Mouse (Mus musculus) intestine, embryonic 14.5 days (tissue): ENCODE measurements at regions not wholly inside any gene's neighbourhood (a gene's known extent, or its start where the extent isn't known, plus 50 kb on each side); places are given as distances from the start of the nearest gene placed in this dataset.
A peak's percentile ranks its signal among the peaks of the same experiment; 100 is the strongest.

Experiments
- ATAC-seq: fragments of 200-750 bp; cut with Nextera tagmentation; replicated peaks from 2 replicates; pipeline ENCODE4 v1.8.0; 2017; ENCODE audit warnings: low read depth, moderate number of reproducible peaks, moderate TSS enrichment, moderate library complexity; ENCODE audit not compliant: low FRiP score, low TSS enrichment
- DNase-seq: peaks from one replicate; pipeline ENCODE4 v3.0.0-alpha.2; 2018; ENCODE audit warnings: low spot score
- H3K27ac ChIP-seq: fragments of 300-500 bp; sonication (generic); 2 replicates; pipeline ENCODE4 v1.5.1; 2014; ENCODE audit warnings: low read depth, mild to moderate bottlenecking, control low read depth
- H3K27me3 ChIP-seq: fragments of 300-500 bp; sonication (generic); replicated peaks from 2 replicates; pipeline ENCODE4 v1.6.1; 2014; ENCODE audit warnings: low read length, control low read depth; ENCODE audit not compliant: control insufficient read depth, insufficient read depth
- H3K36me3 ChIP-seq: fragments of 300-500 bp; sonication (generic); 2 replicates; pipeline ENCODE4 v1.6.1; 2014; ENCODE audit warnings: low read length, control low read depth; ENCODE audit not compliant: control insufficient read depth, insufficient read depth
- H3K4me1 ChIP-seq: fragments of 300-500 bp; sonication (generic); replicated peaks from 2 replicates; pipeline ENCODE4 v1.6.1; 2014; ENCODE audit warnings: low read length, control low read depth, mixed read lengths; ENCODE audit not compliant: control insufficient read depth, insufficient read depth
- H3K4me2 ChIP-seq: fragments of 300-500 bp; sonication (generic); 2 replicates; pipeline ENCODE4 v1.6.1; 2014; ENCODE audit warnings: low read length
- H3K4me3 ChIP-seq: fragments of 300-500 bp; sonication (generic); 2 replicates; pipeline ENCODE4 v1.5.1; 2014; ENCODE audit warnings: low read depth, low read length, control low read depth, mixed read lengths
- H3K9ac ChIP-seq: fragments of 300-500 bp; sonication (generic); 2 replicates; pipeline ENCODE4 v1.6.1; 2014; ENCODE audit warnings: mild to moderate bottlenecking, low read length
- H3K9me3 ChIP-seq: fragments of 300-500 bp; sonication (generic); 2 replicates; pipeline ENCODE4 v1.6.1; 2016; ENCODE audit warnings: low read length, control low read depth; ENCODE audit not compliant: control insufficient read depth
- WGBS: fragments of 180-500 bp; shearing (Covaris S2); extraction: QIAGEN DNeasy Blood & Tissue Kit; methylation state at CpG from one replicate; pipeline ENCODE4 v1.1.7; 2014; 5-methylcytosine and 5-hydroxymethylcytosine counted together

- Histone ChIP-seq H3K36me3 (no peaks in the 10 kb centered on the region), H3K27ac (no peak overlapping the region), H3K9me3 (no peaks in the 10 kb centered on the region), H3K9ac (no peak overlapping the region), H3K4me2 (no peak overlapping the region), H3K4me1 (no peaks in the 10 kb centered on the region), H3K27me3 (no peaks in the 10 kb centered on the region), H3K4me3 (no peak overlapping the region)
- WGBS = 80% methylated on average over 3 of the region's 3 CpGs
- no peak for ATAC-seq
- DNase-seq = peak; percentile 41
Observed at GRCm38 (mm10) chr3:41157428-41157827, 74.6 kb upstream of the Pgrmc2 start.

DNA sequence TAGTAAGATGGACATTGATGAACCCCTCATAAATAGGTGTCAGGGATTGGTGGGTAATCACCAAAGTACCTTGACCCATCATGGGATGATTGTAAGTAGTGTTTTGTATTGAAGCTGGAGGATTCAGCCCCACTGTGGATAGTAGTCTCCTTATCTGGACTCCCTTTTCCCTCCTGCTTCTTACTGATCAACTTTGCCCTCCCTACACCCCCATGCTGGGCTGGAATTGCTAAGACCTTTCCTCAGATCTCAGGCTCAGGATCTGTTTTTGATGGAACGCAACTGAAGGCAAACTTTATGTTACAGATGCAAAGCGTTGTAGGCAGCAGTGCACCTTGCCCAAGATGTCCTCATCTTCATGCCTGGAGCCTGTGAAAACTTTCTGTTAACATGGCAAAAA, 73.7 kb upstream of the Pgrmc2 start:
- no peaks in the 10 kb centered on the region for H3K9me3 ChIP-seq
- H3K4me1 ChIP-seq = no peaks in the 10 kb centered on the region
- H3K4me2 ChIP-seq = no peak overlapping the region
- H3K27me3 ChIP-seq = no peaks in the 10 kb centered on the region
- no peak overlapping the region for H3K9ac ChIP-seq
- no peak for ATAC-seq
- peak; percentile 28 for DNase-seq
- no peak overlapping the region for H3K4me3 ChIP-seq
- no peak overlapping the region for H3K27ac ChIP-seq
- WGBS = 91% methylated on average over 2 of the region's 2 CpGs
- H3K36me3 ChIP-seq = no peaks in the 10 kb centered on the region

DNA sequence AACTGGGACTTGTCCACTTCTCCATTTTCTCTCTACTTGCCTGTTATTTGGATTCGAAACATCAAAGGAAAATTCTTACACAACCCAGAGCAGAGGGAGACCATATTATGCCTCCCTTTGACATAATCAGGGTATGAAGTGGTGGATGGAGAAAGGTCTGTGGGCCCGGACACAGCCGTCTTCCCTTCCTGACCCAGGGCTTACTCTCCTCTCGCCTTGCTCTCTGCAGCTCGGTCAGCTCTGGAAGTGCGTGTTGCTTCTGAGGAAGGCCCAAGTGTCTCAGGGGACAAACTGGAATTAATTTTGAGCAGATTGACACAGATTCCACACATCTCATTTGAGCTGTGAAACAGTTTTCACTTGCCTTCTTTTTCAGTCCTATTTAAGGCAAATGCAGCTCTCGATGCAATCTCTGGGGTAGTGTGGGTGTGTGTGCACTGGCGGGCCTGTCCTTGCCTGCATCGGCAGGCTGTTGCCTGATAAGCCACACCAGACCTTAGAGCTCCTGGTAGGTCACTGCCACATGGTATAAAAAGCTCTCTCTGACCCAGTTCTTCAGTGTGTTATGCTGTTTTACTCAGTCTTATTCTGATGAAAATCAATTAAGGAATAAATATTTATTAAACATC, 72.4 kb upstream of the Pgrmc2 start:
- Histone ChIP-seq H3K4me2 (no peak overlapping the region), H3K27ac (no peak overlapping the region), H3K36me3 (no peaks in the 10 kb centered on the region), H3K9ac (no peak overlapping the region), H3K4me1 (no peaks in the 10 kb centered on the region), H3K4me3 (no peak overlapping the region), H3K27me3 (no peaks in the 10 kb centered on the region), H3K9me3 (no peaks in the 10 kb centered on the region)
- DNase-seq (no peak), ATAC-seq (no peak)
- 78% methylated on average over 9 of the region's 9 CpGs for WGBS

DNA sequence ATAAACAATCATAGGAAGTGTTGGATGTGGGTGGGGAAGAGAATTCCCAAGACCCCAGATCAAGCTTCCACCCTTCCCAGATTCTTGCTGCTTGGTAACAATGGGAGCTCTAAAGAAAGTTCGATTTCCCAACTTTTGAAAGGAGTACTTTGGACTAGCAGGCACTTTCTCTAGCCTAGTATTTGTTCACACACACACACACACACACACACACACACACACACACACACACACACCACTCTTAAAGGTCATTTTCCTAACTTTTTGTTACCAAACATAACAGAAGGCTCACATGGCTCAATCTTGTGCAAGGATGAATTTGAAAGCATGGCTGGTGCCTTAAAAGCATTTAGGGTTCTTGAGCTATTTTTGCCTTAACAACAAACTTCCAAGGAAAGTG, 71.6 kb upstream of the Pgrmc2 start:
- WGBS = 64% methylated on average over 1 of the region's 1 CpGs
- ATAC-seq (no peak), DNase-seq (peak; percentile 13)

DNA sequence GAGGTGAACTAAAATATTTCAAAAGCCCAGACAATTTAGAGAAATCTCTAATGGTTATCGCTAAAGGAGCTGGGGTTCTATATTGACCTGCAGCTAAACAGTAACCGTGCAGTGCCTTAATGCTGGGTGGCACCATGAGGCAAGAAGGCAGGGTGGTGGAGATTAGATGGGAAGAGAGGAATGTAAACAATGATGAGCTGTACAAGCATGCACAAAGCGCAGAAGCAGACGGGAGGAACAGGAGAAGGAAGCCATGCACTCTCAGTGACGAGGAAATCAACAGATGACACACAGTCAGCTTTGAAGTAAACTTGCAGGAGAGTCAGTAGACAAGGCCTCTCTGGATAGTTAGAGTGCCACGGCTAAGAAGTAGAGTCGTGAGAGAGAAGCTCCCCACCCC, 69.1 kb upstream of the Pgrmc2 start:
- DNase-seq (peak; percentile 44), ATAC-seq (no peak)
- no peaks in the 10 kb centered on the region for H3K9me3 ChIP-seq
- H3K4me2 ChIP-seq = no peak overlapping the region
- H3K4me3 ChIP-seq = no peak overlapping the region
- no peaks in the 10 kb centered on the region for H3K36me3 ChIP-seq
- no peak overlapping the region for H3K27ac ChIP-seq
- H3K9ac ChIP-seq = no peak overlapping the region
- no peaks in the 10 kb centered on the region for H3K4me1 ChIP-seq
- no peaks in the 10 kb centered on the region for H3K27me3 ChIP-seq
- WGBS = 21% methylated on average over 7 of the region's 7 CpGs

More for the DNA sequence above, 71.6 kb upstream of the Pgrmc2 start:
- Histone ChIP-seq H3K4me3 (no peak overlapping the region), H3K27ac (no peak overlapping the region), H3K36me3 (no peaks in the 10 kb centered on the region), H3K4me2 (no peak overlapping the region), H3K9me3 (no peaks in the 10 kb centered on the region), H3K27me3 (no peaks in the 10 kb centered on the region), H3K9ac (no peak overlapping the region), H3K4me1 (no peaks in the 10 kb centered on the region)

DNA sequence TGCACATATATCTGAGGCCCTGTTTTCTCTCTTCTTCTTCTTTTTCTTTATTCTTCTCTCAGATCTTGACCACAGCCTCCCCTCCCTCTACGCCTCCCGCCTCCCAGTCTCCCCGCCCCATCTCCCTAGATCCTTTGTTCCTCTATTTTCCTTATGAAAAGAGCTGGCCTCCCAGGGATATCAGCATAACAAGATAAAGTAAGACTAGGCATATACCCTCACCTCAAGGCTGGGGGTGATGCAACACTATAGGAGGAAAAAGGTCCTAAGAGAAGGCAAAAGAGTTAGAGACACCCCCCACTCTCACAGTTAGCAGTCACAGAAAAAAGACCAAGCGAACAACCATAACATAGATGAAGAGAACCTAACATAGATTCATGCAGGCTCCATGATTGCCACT, 57.5 kb upstream of the Pgrmc2 start:
- 97% methylated on average over 4 of the region's 4 CpGs for WGBS
- no peaks in the 10 kb centered on the region for H3K36me3 ChIP-seq
- H3K27ac ChIP-seq = no peak overlapping the region
- DNase-seq = no peak
- no peaks in the 10 kb centered on the region for H3K4me1 ChIP-seq
- no peak for ATAC-seq
- no peak overlapping the region for H3K4me3 ChIP-seq
- peaks cover 5% of the 10 kb centered on the region; the same call in 1 of the 2 replicates for H3K9me3 ChIP-seq
- H3K27me3 ChIP-seq = no peaks in the 10 kb centered on the region
- no peak overlapping the region for H3K4me2 ChIP-seq
- H3K9ac ChIP-seq = no peak overlapping the region

DNA sequence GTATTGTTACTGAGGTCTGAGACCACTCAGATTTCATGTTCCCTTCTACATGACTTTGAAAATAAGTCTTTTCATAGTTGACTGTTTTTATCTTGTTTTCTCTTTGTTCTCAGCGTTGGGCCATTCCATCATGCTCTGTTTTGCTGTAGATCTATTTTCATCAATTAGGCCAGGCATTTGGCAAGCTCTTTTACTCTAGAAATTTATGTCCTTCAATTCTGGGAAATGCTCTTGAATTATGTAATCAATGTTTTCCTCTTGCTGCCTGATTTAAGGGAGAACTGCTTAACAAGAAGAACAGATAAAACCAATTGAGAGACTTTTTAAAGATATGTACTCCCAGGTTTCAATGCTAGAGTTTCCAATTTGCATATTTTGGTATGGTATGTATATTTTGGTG, 55.1 kb upstream of the Pgrmc2 start:
- Histone ChIP-seq H3K27ac (no peak overlapping the region), H3K9ac (no peak overlapping the region), H3K4me2 (no peak overlapping the region), H3K9me3 (peaks cover 5% of the 10 kb centered on the region; the same call in 1 of the 2 replicates), H3K4me3 (no peak overlapping the region), H3K27me3 (no peaks in the 10 kb centered on the region), H3K36me3 (no peaks in the 10 kb centered on the region), H3K4me1 (no peaks in the 10 kb centered on the region)
- WGBS = 78% methylated on average over 1 of the region's 1 CpGs
- DNase-seq (no peak), ATAC-seq (no peak)

- Histone ChIP-seq H3K36me3 (no peaks in the 10 kb centered on the region), H3K9me3 (no peaks in the 10 kb centered on the region), H3K4me3 (no peak overlapping the region), H3K4me1 (no peaks in the 10 kb centered on the region), H3K27me3 (no peaks in the 10 kb centered on the region), H3K9ac (no peak overlapping the region), H3K27ac (no peak overlapping the region), H3K4me2 (no peak overlapping the region)
- no peak for DNase-seq
- ATAC-seq = peak; percentile 79
- 43% methylated on average over 6 of the region's 6 CpGs for WGBS
Observed at GRCm38 (mm10) chr3:41132889-41133288, 50.0 kb upstream of the Pgrmc2 start.
